Mouse (Mus musculus) thymus, adult 2 months (tissue): ENCODE measurements around the gene Kcna1. TPM values are rescaled to one million over a fixed set of nuclear protein-coding genes. Genes with fewer than 3 reads are reported as not detected.

ENCODE experiments used
- DNase-seq: peaks from one replicate; pipeline ENCODE4 v3.0.0; 2021
- H3K27ac ChIP-seq: fragments of 200-500 bp; 2 replicates; pipeline ENCODE4 v1.5.1; 2012; ENCODE audit warnings: low read length, control low read depth; ENCODE audit not compliant: control insufficient read depth, insufficient read depth
- H3K27me3 ChIP-seq: fragments of 200-500 bp; 2 replicates; pipeline ENCODE4 v1.6.1; 2012; ENCODE audit warnings: mild to moderate bottlenecking, low read length, moderate library complexity, mixed read lengths; ENCODE audit not compliant: control insufficient read depth, insufficient read depth
- H3K36me3 ChIP-seq: fragments of 200-500 bp; 2 replicates; pipeline ENCODE4 v1.6.1; 2012; ENCODE audit warnings: mild to moderate bottlenecking, low read length, moderate library complexity; ENCODE audit not compliant: control insufficient read depth, insufficient read depth
- H3K4me1 ChIP-seq: fragments of 200-500 bp; replicated peaks from 2 replicates; pipeline ENCODE4 v1.6.1; 2012; ENCODE audit warnings: low read length; ENCODE audit not compliant: control insufficient read depth, insufficient read depth
- H3K4me3 ChIP-seq: fragments of 200-500 bp; 2 replicates; pipeline ENCODE4 v1.5.1; 2012; ENCODE audit warnings: mild to moderate bottlenecking, low read length, control low read depth, moderate library complexity; ENCODE audit not compliant: control insufficient read depth, insufficient read depth
- CTCF ChIP-seq: fragments of 200-500 bp; IDR thresholded peaks from 2 replicates; pipeline ENCODE4 v1.5.1; 2012; ENCODE audit warnings: mild to moderate bottlenecking, control low read depth, low read length, moderate library complexity, borderline replicate concordance; ENCODE audit not compliant: control insufficient read depth, poor library complexity, insufficient read depth; ENCODE audit errors: extremely low read depth
- POLR2A ChIP-seq: fragments of 200-500 bp; IDR thresholded peaks from 2 replicates; pipeline ENCODE4 v1.6.1; 2012; ENCODE audit warnings: mild to moderate bottlenecking, low read length, control low read depth, moderate library complexity; ENCODE audit not compliant: control insufficient read depth, poor library complexity, insufficient read depth; ENCODE audit errors: extremely low read depth
- WGBS: fragments of 180-500 bp; shearing (Covaris S2); methylation state at CpG from one replicate; pipeline ENCODE4 v1.1.7; 2018; 5-methylcytosine and 5-hydroxymethylcytosine counted together
- polyA plus RNA-seq: library from polyadenylated mRNA; depleted of rRNA; stranded (reverse); fragments of >200 nt; gene quantifications from 2 replicates; pipeline ENCODE4 v1.2.3, GENCODE M21; 2012; rRNA removed

Gene Kcna1
- 0.31 and 0.39 TPM in 2 replicates for polyA plus RNA-seq

GRCm38 (mm10) chr6:126646381-126646780, at the start of gene Kcna1:
TSS of gene Kcna1 (minus strand) at chr6:126646384.
- H3K36me3 ChIP-seq, result no peaks in the 10 kb centered on the region
- no peaks in the 10 kb centered on the region; the same call in 1 of the 2 replicates for H3K4me1 ChIP-seq
- no peak within 1 kb of the TSS for H3K27ac ChIP-seq
- no peak within 1 kb of the TSS for H3K4me3 ChIP-seq
- 40% methylated on average over 8 of the region's 8 CpGs for WGBS
- TF ChIP-seq CTCF (no peak), POLR2A (no peak)
- peaks cover 14% of the 10 kb centered on the region for H3K27me3 ChIP-seq
- no peak for DNase-seq

GRCm38 (mm10) chr6:126687120-126687519, 40.9 kb upstream of the Kcna1 start:
- no peaks in the 10 kb centered on the region for H3K27me3 ChIP-seq
- no peak for DNase-seq
- WGBS, result 90% methylated on average over 4 of the region's 4 CpGs

GRCm38 (mm10) chr6:126685135-126685534, 39.0 kb upstream of the Kcna1 start:
- H3K27me3 ChIP-seq, result no peaks in the 10 kb centered on the region
- no peaks in the 10 kb centered on the region for H3K36me3 ChIP-seq
- H3K27ac ChIP-seq, result no peak overlapping the region
- H3K4me3 ChIP-seq, result no peak overlapping the region
- DNase-seq, result no peak
- TF ChIP-seq CTCF, result no peak
- no peak for TF ChIP-seq POLR2A
- 90% methylated on average over 3 of the region's 3 CpGs for WGBS
- H3K4me1 ChIP-seq, result no peaks in the 10 kb centered on the region

More at GRCm38 (mm10) chr6:126687120-126687519, 40.9 kb upstream of the Kcna1 start:
- no peak overlapping the region for H3K4me3 ChIP-seq
- TF ChIP-seq POLR2A (no peak), CTCF (no peak)
- no peaks in the 10 kb centered on the region for H3K4me1 ChIP-seq
- H3K27ac ChIP-seq, result no peak overlapping the region
- H3K36me3 ChIP-seq, result no peaks in the 10 kb centered on the region

DNA sequence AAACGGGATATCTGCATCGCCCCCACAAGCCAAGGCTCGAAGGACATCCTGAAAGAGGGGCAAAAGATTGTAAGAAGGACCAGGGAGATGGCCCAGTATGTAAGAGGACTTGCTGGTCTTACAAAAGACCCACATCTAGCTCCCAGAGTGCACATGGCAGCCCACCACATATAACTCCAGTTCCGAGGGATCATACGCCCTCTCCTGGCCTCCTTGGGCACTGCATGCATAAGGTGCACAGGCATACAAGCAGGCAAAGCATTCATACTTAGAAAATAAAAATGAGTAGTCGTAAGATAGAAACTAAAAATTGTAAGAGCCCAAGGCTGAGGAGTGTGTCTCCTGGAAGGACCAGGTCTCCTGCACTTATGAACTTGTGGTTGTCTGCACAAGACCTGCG, 32.8 kb upstream of the Kcna1 start:
- H3K27ac ChIP-seq, result no peak overlapping the region
- no peak for DNase-seq
- H3K4me3 ChIP-seq, result no peak overlapping the region
- WGBS, result 73% methylated on average over 7 of the region's 7 CpGs
- TF ChIP-seq POLR2A (no peak), CTCF (no peak)
- H3K4me1 ChIP-seq, result no peaks in the 10 kb centered on the region
- no peaks in the 10 kb centered on the region for H3K27me3 ChIP-seq
- H3K36me3 ChIP-seq, result no peaks in the 10 kb centered on the region

GRCm38 (mm10) chr6:126667001-126667400, 20.8 kb upstream of the Kcna1 start:
- no peak for DNase-seq
- whole genome bisulfite sequencing, result 96% methylated on average over 5 of the region's 5 CpGs
- TF ChIP-seq POLR2A (no peak), CTCF (no peak)
- Histone ChIP-seq H3K36me3 (no peaks in the 10 kb centered on the region), H3K4me3 (no peak overlapping the region), H3K27ac (no peak overlapping the region), H3K4me1 (no peaks in the 10 kb centered on the region), H3K27me3 (no peaks in the 10 kb centered on the region)

DNA sequence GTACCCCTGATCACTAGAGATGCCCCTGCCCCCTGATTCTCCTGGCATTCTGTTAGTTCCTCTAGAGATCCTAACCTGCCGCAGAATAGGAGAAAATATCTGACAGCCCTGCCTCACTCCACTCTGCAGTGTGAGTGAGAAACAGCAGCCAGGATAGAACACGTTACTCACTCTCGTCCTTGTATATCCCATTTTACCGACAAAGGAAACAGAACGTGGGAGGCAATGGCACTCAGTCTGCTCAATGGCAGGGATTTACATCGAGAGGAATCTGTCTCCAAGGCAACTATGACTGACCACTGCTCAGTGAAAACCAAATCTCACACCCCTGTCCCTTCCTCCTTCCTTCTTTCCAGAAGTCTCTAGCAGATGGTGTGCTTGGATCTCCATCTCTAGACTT, 19.9 kb upstream of the Kcna1 start:
- H3K36me3 ChIP-seq, result no peaks in the 10 kb centered on the region

GRCm38 (mm10) chr6:126664569-126664968, 18.4 kb upstream of the Kcna1 start:
- Histone ChIP-seq H3K27me3 (no peaks in the 10 kb centered on the region), H3K36me3 (no peaks in the 10 kb centered on the region), H3K27ac (no peak overlapping the region), H3K4me1 (no peaks in the 10 kb centered on the region), H3K4me3 (no peak overlapping the region)
- TF ChIP-seq CTCF (no peak), POLR2A (no peak)
- 88% methylated on average over 3 of the region's 3 CpGs for WGBS
- DNase-seq, result no peak

More for the DNA sequence above, 19.9 kb upstream of the Kcna1 start:
- no peak for DNase-seq
- H3K27me3 ChIP-seq, result no peaks in the 10 kb centered on the region
- 69% methylated on average over 6 of the region's 6 CpGs for WGBS
- H3K27ac ChIP-seq, result no peak overlapping the region
- TF ChIP-seq CTCF (no peak), POLR2A (no peak)
- H3K4me1 ChIP-seq, result no peaks in the 10 kb centered on the region
- no peak overlapping the region for H3K4me3 ChIP-seq
